Mouse (Mus musculus) adrenal gland, postnatal 25 days (tissue): Measurements from ENCODE around the gene Lcp1. TPM values are rescaled to one million over a fixed set of nuclear protein-coding genes. Genes with fewer than 3 reads are reported as not detected.

Experiments used
- DNase-seq: peaks from one replicate; pipeline ENCODE4 v3.0.0; 2021; ENCODE audit warnings: mixed read lengths
- total RNA-seq: library from RNA; stranded (reverse); gene quantifications from 2 replicates; pipeline ENCODE4 v1.2.3, GENCODE M21; 2021

The Lcp1 gene
- total RNA-seq, 1 experiment from 2014 or later = 11.1 TPM

- no peak for DNase-seq
These were observed 45.6 kb downstream of the Lcp1 start for GRCm38 (mm10) chr14:75176425-75177045.

GRCm38 (mm10) chr14:75177400-75177799 lies 46.5 kb downstream of the Lcp1 start:
- no peak for DNase-seq

DNA sequence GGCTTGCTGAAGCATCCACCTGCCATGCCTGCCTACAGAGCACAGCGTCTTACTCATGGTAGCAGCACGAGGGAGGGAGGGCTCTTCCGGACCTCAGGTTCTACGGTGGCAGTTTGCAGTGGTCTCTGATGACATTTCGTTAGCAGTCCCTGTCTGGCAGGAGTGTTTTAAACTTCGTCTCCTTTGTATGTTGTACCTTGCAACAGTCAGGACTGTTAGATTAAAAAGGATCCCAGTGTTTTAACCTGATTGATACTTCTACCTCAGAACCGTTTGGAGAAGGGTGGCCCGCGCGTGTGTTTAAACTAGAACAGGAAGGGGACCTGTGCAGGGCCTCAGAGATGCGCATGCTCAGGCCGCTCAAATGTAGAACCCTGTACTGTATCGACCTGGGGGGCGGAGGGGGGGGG lies 47.5 kb downstream of the Lcp1 start:
- DNase-seq = no peak

DNA sequence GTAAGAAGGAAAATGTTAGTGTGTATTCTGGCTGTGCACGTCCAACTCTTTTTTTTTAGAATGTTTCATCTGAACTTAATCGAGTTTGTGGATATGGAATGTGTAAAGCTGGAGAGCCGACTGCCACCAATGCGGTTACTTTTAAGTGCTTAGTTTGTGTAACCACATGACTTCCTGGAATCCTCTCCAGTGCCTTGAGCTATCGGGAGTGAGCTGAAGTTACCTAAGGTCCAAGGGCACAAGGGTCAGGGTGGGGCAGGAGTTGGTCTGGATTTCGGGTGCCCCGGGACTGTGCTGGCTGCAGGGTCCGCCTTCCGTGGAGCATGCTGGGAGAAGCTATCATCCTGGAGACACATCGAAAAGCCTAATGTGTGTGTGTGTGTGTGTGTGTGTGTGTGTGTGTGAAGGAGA lies 47.9 kb downstream of the Lcp1 start:
- no peak for DNase-seq

DNA sequence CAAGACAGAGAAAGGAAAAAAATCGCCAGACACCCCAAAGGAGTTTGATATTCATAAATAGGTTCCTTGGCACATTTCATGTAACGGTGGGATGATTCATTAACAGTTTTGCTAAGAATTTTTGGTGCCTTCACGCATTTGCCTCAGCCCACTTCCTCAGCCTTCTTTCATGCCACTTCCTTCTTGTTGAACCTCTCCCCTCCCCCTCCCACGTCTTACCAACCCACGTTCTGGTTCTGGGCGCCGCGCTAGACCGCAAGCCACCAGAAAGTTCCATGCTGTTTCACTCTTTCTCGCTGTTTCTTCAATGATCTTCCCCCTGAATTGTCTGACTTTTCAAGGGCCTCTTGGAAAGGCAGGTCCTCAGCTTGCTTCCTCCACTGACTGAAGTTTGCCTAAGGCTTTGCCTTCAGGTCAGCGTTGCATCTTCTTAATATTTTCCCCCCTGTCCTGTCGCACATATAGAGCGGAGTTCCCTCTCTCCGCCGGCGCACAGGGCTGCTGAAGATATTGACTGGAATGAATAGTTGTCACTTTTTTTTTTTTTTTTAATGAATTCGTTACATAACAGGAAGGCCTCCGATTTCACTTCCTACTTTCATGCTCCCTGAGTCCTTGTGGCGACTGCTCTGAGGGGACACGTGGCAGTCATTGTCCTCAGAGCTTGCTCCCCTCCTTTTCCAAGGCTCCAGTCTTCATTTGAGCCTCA lies 48.5 kb downstream of the Lcp1 start:
- DNase-seq = no peak

DNA sequence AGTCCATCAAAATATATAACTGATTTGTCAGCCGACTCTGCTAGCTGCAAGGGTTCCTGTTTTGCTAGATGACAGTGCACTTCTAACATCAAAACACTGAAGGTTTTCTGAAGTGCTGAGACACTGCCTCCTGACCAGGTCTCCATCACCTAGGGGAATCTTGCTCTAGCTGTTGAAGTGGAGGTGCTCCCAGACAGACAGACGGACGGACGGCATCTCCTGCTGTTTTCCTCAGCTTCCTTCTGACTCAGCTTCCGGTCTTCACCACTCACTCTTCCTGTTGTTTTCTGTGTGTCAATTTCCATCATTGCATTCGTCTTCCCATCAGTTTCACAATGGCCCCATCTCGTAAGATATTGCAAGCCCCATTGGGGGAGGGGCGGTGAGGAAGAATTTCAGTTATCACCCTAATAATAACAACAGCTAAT lies 49.7 kb downstream of the Lcp1 start:
- no peak for DNase-seq

DNA sequence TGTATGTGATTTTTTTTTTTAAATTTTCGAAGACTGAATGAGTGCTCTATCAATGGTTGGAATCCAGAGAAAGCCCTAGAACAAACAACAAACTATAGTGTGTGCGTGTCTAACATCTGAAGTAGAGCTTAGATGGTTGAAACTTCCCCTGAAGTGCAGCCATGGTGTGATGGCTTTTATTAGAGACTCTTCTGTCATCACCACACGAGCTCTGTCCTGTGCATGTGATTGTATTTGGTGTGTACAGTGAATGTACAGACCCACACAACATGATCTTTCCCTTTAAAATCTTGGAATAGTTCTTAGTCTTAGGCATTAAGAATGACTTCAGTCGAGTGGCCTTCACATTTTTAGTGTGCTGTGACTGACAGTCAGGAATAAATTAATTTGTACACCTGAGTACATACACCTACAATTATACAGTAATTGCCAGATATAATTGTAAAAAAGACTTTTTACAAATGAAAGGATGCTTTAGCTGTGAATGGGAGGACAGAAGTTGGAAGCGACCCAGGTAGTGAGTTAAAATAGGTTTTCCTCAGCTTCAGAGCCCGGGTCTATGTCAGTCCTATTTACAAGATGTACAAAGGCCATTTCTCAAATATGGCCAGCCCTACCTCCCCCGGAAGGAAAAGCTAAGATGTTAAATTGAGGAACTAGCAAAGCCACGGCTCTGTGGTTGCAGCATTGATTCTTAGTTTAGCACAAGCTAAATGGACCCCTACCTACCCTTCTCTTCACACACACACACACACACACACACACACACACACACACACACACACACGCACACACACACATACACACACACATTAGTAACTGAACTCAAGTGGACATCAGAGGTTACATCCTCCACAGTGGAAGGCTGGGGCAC lies 50.4 kb downstream of the Lcp1 start:
- no peak for DNase-seq

- DNase-seq = no peak
These were observed 51.5 kb downstream of the Lcp1 start for GRCm38 (mm10) chr14:75182378-75182777.

- no peak for DNase-seq
These were observed 51.9 kb downstream of the Lcp1 start for GRCm38 (mm10) chr14:75182831-75183230.

DNA sequence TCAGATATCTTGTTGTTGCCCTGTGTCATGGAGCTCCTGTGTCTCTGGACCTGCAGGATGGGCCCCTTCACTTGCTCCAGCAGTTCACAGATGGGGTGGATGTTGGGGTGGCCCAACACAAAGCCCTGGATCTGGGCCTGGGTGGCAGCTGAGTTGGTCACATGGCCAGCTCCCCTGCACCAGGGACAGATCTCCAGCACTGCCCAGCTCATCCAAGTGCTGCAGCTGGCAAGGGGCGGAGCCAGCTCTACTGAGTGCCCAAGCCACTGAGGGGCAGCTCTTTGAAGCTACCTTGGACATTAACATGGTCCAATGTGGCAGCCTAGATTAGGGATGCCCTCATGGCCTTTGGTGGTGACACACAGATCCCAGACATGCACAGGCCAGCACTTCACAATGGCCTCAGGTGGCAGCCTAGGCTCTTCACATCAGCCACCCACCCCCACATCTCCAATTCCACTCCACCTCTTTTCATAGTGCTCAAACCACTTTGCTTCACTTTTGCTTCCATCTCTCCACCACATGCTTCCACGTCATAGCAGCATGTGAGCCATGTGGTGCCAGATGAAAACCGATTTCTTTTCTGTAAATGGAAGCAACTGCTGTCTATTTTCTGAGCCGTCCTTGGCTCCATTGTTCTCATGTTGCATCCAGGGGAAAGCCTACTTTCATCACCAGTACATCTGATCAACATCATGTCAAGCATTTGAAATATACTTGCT lies 53.3 kb downstream of the Lcp1 start:
- no peak for DNase-seq

- no peak for DNase-seq
These were observed 55.1 kb downstream of the Lcp1 start for GRCm38 (mm10) chr14:75185796-75186594.

GRCm38 (mm10) chr14:75186858-75187415 lies 56.0 kb downstream of the Lcp1 start:
- DNase-seq = no peak

DNA sequence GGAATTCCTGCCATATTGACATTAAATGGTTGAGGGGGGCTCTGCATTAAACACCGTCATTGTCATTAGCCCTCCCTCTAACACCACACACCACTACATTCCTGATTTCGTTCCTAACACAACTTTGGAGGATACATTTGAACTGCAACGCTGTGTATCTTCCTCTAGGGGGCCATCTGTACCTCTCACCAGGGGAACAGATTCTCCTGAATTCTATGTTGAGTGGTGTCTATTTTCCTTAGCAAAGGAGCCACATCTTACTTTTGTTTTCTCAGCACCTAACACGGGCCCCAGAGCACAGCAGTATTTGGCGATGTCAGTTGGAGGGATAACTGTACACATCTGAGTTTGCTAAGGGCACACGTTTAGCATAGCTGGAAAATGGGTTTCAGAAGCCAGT lies 57.6 kb downstream of the Lcp1 start:
- DNase-seq = no peak

- DNase-seq = no peak
These were observed 58.1 kb downstream of the Lcp1 start for GRCm38 (mm10) chr14:75189031-75189430.

- no peak for DNase-seq
These were observed 59.8 kb downstream of the Lcp1 start for GRCm38 (mm10) chr14:75190683-75191082.

GRCm38 (mm10) chr14:75192427-75192826 lies 61.5 kb downstream of the Lcp1 start:
- no peak for DNase-seq

- DNase-seq = no peak
These were observed 62.0 kb downstream of the Lcp1 start for GRCm38 (mm10) chr14:75192858-75193257.

GRCm38 (mm10) chr14:75195530-75195929 lies 64.6 kb downstream of the Lcp1 start:
- DNase-seq = no peak

GRCm38 (mm10) chr14:75197027-75197426 lies 66.1 kb downstream of the Lcp1 start:
- peak; percentile 32 for DNase-seq

DNA sequence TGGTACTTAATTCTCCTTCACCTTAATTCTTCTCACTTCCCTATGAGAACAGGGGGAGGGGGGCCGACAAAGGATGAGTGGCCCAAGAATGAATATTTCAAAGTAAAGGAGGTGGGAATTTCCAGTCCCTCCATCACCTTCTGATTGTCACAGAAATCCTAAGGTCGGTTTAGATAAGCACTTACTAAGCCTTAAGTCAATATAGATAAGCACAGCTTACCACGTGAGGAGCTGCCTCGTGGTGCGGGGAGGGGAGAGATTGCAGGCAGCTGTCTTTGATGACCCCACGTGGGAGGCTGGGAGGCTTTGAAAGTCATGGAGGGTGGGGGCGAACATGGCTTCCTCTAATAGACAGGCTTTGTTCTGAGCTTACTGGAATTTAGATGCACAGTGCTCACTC lies 66.8 kb downstream of the Lcp1 start:
- no peak for DNase-seq

DNA sequence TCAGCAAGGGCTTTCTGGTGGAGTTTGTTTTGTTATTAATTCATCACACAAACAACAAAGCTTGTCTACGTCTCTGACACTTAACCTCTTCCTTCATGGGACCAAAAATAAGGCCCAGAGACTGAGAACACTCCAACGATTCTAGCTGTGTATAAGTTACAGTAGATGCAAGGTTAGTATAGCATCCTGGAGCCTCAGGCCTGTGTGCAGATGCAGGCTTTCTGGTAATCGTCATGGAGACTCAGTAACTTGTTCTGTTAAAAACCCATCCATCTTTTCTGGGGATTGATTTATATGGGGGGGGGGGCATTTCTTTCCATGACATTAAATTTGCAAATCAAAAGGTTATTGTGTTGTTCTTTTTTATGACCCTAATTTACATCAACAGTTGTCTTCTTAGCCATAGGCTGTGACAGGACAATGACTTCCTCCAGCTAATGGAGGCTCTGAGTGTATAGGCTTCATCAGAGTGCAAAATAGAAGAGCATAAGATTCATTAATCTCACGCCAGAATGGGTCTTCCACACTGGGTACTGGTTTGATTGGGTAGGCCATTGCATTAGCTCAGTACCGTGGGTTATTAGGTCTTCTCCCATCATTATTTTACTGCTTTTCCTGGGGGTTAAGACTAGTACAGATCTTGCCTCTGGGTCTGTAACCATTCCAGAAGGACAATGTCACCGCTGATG lies 74.6 kb downstream of the Lcp1 start:
- no peak for DNase-seq
